Mouse (Mus musculus) kidney, postnatal 25 days (tissue): Measurements from ENCODE around the gene Aoah.

Experiments
- DNase-seq, 2 experiments: peaks; one replicate each; pipeline ENCODE4 v3.0.0; 2021; ENCODE audit warnings: mixed read lengths in 2 of 2

The Aoah gene

GRCm38 (mm10) chr13:21082686-21083085, 288.8 kb downstream of the Aoah start:
- peak; percentile 22 to 52 for DNase-seq
